Mouse (Mus musculus): ENCODE results near the gene Cdc5l.

DNA sequence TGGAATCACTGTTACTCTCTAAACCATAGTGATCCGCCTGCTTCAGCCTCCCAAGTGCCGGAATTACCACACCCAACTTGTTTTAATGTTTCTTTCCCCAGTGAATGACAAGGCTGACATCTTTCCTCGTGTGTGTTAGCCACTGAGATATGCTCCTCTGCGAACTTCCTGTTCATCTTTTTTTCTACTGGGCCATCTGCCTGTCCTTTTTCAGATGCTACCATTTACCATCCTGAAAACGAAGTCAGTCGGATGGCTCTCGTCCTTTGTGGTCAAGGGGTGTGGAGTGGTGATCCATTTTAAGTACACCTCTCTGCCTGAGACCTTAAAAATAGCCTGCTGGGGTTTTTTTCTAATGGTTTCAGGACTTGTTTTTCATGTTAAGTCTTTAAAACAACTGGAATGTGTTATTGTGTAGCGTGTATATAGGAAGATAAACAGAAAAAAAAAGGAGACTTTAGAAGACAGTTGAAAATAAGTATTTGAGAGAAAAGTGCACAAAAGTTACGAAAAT, 54.2 kb downstream of the Cdc5l start:
- TF ChIP-seq CTCF (IDR thresholded peaks at IDR 0.05; ENCODE audit: borderline replicate concordance, control insufficient read depth, extremely low read depth, insufficient read depth, low read length, poor library complexity), result no peak
- TF ChIP-seq POLR2A (IDR thresholded peaks at IDR 0.05; ENCODE audit: control insufficient read depth, extremely low read depth, insufficient read depth, low read length, poor library complexity), result no peak
